Mouse (Mus musculus) intestine, embryonic 15.5 days (tissue): ENCODE data around the gene Rprd2. TPM values are rescaled to one million over a fixed set of nuclear protein-coding genes. Genes with fewer than 3 reads are reported as not detected.

ENCODE experiments used
- ATAC-seq: fragments of 200-750 bp; cut with Nextera tagmentation; 2 replicates; pipeline ENCODE4 v1.8.0; 2017; ENCODE audit warnings: moderate TSS enrichment, moderate library complexity
- H3K27ac ChIP-seq: fragments of 300-500 bp; sonication (generic); 2 replicates; pipeline ENCODE4 v1.5.1; 2015; ENCODE audit warnings: mild to moderate bottlenecking, inconsistent platforms
- H3K27me3 ChIP-seq: fragments of 300-500 bp; sonication (generic); replicated peaks from 2 replicates; pipeline ENCODE4 v1.6.1; 2015; ENCODE audit warnings: inconsistent platforms
- H3K36me3 ChIP-seq: fragments of 300-500 bp; sonication (generic); 2 replicates; pipeline ENCODE4 v1.6.1; 2015; ENCODE audit warnings: inconsistent platforms
- H3K4me1 ChIP-seq: fragments of 300-500 bp; sonication (generic); replicated peaks from 2 replicates; pipeline ENCODE4 v1.6.1; 2015; ENCODE audit warnings: inconsistent platforms
- H3K4me2 ChIP-seq: fragments of 300-500 bp; sonication (generic); replicated peaks from 2 replicates; pipeline ENCODE4 v1.6.1; 2015; ENCODE audit warnings: mild to moderate bottlenecking, inconsistent platforms
- H3K4me3 ChIP-seq: fragments of 300-500 bp; sonication (generic); replicated peaks from 2 replicates; pipeline ENCODE4 v1.5.1; 2015; ENCODE audit warnings: inconsistent platforms
- H3K9ac ChIP-seq: fragments of 300-500 bp; sonication (generic); 2 replicates; pipeline ENCODE4 v1.6.1; 2015; ENCODE audit warnings: inconsistent platforms
- H3K9me3 ChIP-seq: fragments of 300-500 bp; sonication (generic); 2 replicates; pipeline ENCODE4 v1.6.1; 2016; ENCODE audit warnings: inconsistent platforms
- WGBS: fragments of 180-500 bp; shearing (Covaris S2); methylation state at CpG from one replicate; pipeline ENCODE4 v1.1.7; 2015; 5-methylcytosine and 5-hydroxymethylcytosine counted together
- polyA plus RNA-seq: library from polyadenylated mRNA; unstranded; fragments of >200 nt; fragmentation: Nextera tagmentation; extraction: Ambion mirVana; gene quantifications from 2 replicates; pipeline ENCODE4 v1.2.1, GENCODE M21; 2015

Gene Rprd2
- polyA plus RNA-seq, 1 experiment from 2014 or later: 18.3 TPM

- H3K36me3 ChIP-seq: peaks cover 20% of the 10 kb centered on the region
- H3K4me1 ChIP-seq: no peaks in the 10 kb centered on the region
- H3K4me2 ChIP-seq: no peak overlapping the region
- H3K9me3 ChIP-seq: no peaks in the 10 kb centered on the region
- H3K27ac ChIP-seq: no peak overlapping the region
- H3K27me3 ChIP-seq: no peaks in the 10 kb centered on the region
- no peak overlapping the region for H3K4me3 ChIP-seq
- ATAC-seq: no peak
- no peak overlapping the region for H3K9ac ChIP-seq
Observed at GRCm38 (mm10) chr3:95760656-95761055, 58.0 kb downstream of the Rprd2 start.

GRCm38 (mm10) chr3:95760106-95760505, 58.6 kb downstream of the Rprd2 start, which contains the start of gene Tars2:
Tars2 (minus strand) TSS chr3:95760206.
- WGBS: 81% methylated on average over 6 of the region's 6 CpGs
- Histone ChIP-seq H3K4me2 (no peak within 1 kb of the TSS), H3K9ac (no peak within 1 kb of the TSS), H3K4me1 (no peaks in the 10 kb centered on the region), H3K9me3 (no peaks in the 10 kb centered on the region), H3K4me3 (no peak within 1 kb of the TSS), H3K36me3 (peaks cover 14% of the 10 kb centered on the region), H3K27ac (no peak within 1 kb of the TSS), H3K27me3 (no peaks in the 10 kb centered on the region)
- ATAC-seq: no peak

- Histone ChIP-seq H3K4me3 (no peak overlapping the region), H3K9me3 (no peaks in the 10 kb centered on the region), H3K9ac (no peak overlapping the region), H3K27ac (no peak overlapping the region), H3K36me3 (peaks cover 2% of the 10 kb centered on the region), H3K4me1 (no peaks in the 10 kb centered on the region), H3K4me2 (no peak overlapping the region), H3K27me3 (no peaks in the 10 kb centered on the region)
- 44% methylated on average over 9 of the region's 9 CpGs for WGBS
- ATAC-seq: no peak
Observed at GRCm38 (mm10) chr3:95758467-95759218, 60.0 kb downstream of the Rprd2 start.

- ATAC-seq: no peak
- Histone ChIP-seq H3K4me2 (no peak overlapping the region), H3K9me3 (no peaks in the 10 kb centered on the region), H3K4me1 (no peaks in the 10 kb centered on the region), H3K4me3 (no peak overlapping the region), H3K36me3 (peaks cover 4% of the 10 kb centered on the region; the same call in 1 of the 2 replicates), H3K9ac (no peak overlapping the region), H3K27ac (no peak overlapping the region), H3K27me3 (no peaks in the 10 kb centered on the region)
- WGBS: 81% methylated on average over 2 of the region's 2 CpGs
Observed at GRCm38 (mm10) chr3:95756808-95757207, 61.9 kb downstream of the Rprd2 start.

- H3K4me2 ChIP-seq: peak overlapping the region; percentile 69
- H3K4me1 ChIP-seq: no peaks in the 10 kb centered on the region
- peaks cover 15% of the 10 kb centered on the region; the same call in 1 of the 2 replicates for H3K36me3 ChIP-seq
- H3K4me3 ChIP-seq: peak overlapping the region; percentile 71
- H3K27ac ChIP-seq: peak overlapping the region; percentile 52; the same call in 1 of the 2 replicates
- WGBS: under 1% methylated on average over 30 of the region's 30 CpGs
- ATAC-seq: peak; percentile 99
- H3K9ac ChIP-seq: peak overlapping the region; percentile 74
- no peaks in the 10 kb centered on the region for H3K9me3 ChIP-seq
- no peaks in the 10 kb centered on the region for H3K27me3 ChIP-seq
Observed at GRCm38 (mm10) chr3:95754345-95755206, 64.1 kb downstream of the Rprd2 start.

GRCm38 (mm10) chr3:95752935-95753334, 65.7 kb downstream of the Rprd2 start:
- no peak overlapping the region for H3K27ac ChIP-seq
- H3K4me2 ChIP-seq: no peak overlapping the region
- H3K36me3 ChIP-seq: peaks cover 17% of the 10 kb centered on the region; the same call in 1 of the 2 replicates
- H3K4me3 ChIP-seq: no peak overlapping the region
- no peak for ATAC-seq
- no peaks in the 10 kb centered on the region for H3K9me3 ChIP-seq
- H3K4me1 ChIP-seq: no peaks in the 10 kb centered on the region
- WGBS: 87% methylated on average over 3 of the region's 3 CpGs
- H3K27me3 ChIP-seq: no peaks in the 10 kb centered on the region
- no peak overlapping the region for H3K9ac ChIP-seq

GRCm38 (mm10) chr3:95740406-95740805, 78.3 kb downstream of the Rprd2 start:
- Histone ChIP-seq H3K4me3 (no peak overlapping the region), H3K9ac (no peak overlapping the region), H3K4me1 (peaks cover 7% of the 10 kb centered on the region), H3K27me3 (no peaks in the 10 kb centered on the region), H3K9me3 (no peaks in the 10 kb centered on the region), H3K36me3 (peaks cover 32% of the 10 kb centered on the region), H3K27ac (0 out of 2 replicates have a peak overlapping the region, but pooled peaks have one; percentile 2), H3K4me2 (no peak overlapping the region)
- WGBS: 49% methylated on average over 8 of the region's 8 CpGs
- no peak for ATAC-seq

GRCm38 (mm10) chr3:95739353-95740104, 79.1 kb downstream of the Rprd2 start, which contains the start of gene Ecm1:
Ecm1 (minus strand) TSS chr3:95739569.
- WGBS: 62% methylated on average over 7 of the region's 7 CpGs
- no peaks in the 10 kb centered on the region for H3K27me3 ChIP-seq
- H3K9me3 ChIP-seq: no peaks in the 10 kb centered on the region
- H3K4me2 ChIP-seq: no peak within 1 kb of the TSS
- H3K36me3 ChIP-seq: peaks cover 26% of the 10 kb centered on the region
- peak; percentile 36; the same call in 1 of the 2 replicates for ATAC-seq
- no peak within 1 kb of the TSS for H3K4me3 ChIP-seq
- H3K27ac ChIP-seq: peak within 1 kb of the TSS; percentile 36; the same call in 1 of the 2 replicates
- peaks cover 13% of the 10 kb centered on the region for H3K4me1 ChIP-seq
- no peak within 1 kb of the TSS for H3K9ac ChIP-seq

GRCm38 (mm10) chr3:95735071-95735670, 83.5 kb downstream of the Rprd2 start:
- no peak for ATAC-seq
- no peak overlapping the region for H3K27ac ChIP-seq
- peaks cover 14% of the 10 kb centered on the region for H3K4me1 ChIP-seq
- WGBS: 88% methylated on average over 12 of the region's 12 CpGs
- H3K36me3 ChIP-seq: 0 out of 2 replicates have a peak, but pooled peaks cover 9% of the 10 kb centered on the region
- no peaks in the 10 kb centered on the region for H3K9me3 ChIP-seq
- H3K9ac ChIP-seq: no peak overlapping the region
- no peak overlapping the region for H3K4me3 ChIP-seq
- H3K27me3 ChIP-seq: no peaks in the 10 kb centered on the region
- H3K4me2 ChIP-seq: no peak overlapping the region

- Histone ChIP-seq H3K27ac (peak overlapping the region; percentile 23; the same call in 1 of the 2 replicates), H3K27me3 (no peaks in the 10 kb centered on the region), H3K4me1 (peaks cover 8% of the 10 kb centered on the region), H3K4me3 (no peak overlapping the region), H3K4me2 (no peak overlapping the region), H3K9ac (no peak overlapping the region), H3K9me3 (no peaks in the 10 kb centered on the region), H3K36me3 (0 out of 2 replicates have a peak, but pooled peaks cover 7% of the 10 kb centered on the region)
- 69% methylated on average over 13 of the region's 13 CpGs for WGBS
- ATAC-seq: no peak
Observed at GRCm38 (mm10) chr3:95734092-95734702, 84.5 kb downstream of the Rprd2 start.
